Mouse (Mus musculus) left cerebral cortex, postnatal 36 days (tissue): ENCODE results near the gene 4930539E08Rik. TPM values are rescaled to one million over a fixed set of nuclear protein-coding genes. Genes with fewer than 3 reads are reported as not detected.

ENCODE experiments used
- DNase-seq, 2 experiments: peaks; one replicate each; pipeline ENCODE4 v3.0.0; 2021 to 2022; ENCODE audit warnings: low spot score in 2 of 2, mixed read lengths in 1 of 2
- intact Hi-C: fragments of 180-260 bp; cut with DNase I; formaldehyde crosslinking; loops from one replicate; pipeline ENCODE4 v1.15.1; 2025
- total RNA-seq, 2 experiments: library from RNA; stranded (reverse); gene quantifications; 2 replicates each; pipeline ENCODE4 v1.2.3; 2021

4930539E08Rik gene
- total RNA-seq, 2 experiments from 2014 or later, result 12.2 to 15.4 TPM

GRCm38 (mm10) chr17:28931436-28932211 lies 16.5 kb upstream of the 4930539E08Rik start:
- intact Hi-C loops, result no loop called here
- no peak for DNase-seq

DNA sequence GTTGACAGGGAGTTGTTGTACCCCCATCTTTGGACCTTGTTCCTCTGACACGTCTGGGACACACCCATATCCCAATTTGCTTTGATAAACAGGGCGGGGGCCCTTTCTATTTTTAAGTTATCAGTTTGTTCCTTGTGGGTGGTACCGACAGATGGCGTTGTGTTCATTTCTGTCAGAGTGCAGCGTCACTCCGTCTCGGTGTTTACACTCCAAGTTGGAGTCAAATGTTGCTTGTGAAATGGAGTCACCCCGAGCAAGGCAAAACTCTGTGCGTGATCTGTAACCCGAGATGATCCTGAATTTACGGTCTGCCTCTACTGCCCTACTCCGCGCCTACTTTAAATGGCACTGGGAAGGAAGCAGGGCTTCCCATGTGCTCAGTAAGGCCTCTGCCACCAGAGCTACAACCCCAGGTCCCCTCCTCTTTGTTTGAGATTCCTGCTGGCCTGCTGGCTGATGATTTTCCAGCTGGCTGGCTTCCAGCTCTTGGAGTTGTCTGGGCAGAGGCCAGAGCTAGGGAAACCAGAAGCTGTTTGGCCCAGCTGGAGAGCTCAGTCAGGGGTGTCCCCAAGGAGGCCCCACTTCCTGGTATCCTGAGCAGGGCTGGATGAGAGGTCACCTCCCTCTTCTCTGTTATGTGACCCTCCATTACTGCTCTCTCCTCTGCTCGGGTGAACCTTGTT lies 15.4 kb upstream of the 4930539E08Rik start:
- DNase-seq, result peak; percentile 29 to 52
- intact Hi-C loops, result no loop called here

DNA sequence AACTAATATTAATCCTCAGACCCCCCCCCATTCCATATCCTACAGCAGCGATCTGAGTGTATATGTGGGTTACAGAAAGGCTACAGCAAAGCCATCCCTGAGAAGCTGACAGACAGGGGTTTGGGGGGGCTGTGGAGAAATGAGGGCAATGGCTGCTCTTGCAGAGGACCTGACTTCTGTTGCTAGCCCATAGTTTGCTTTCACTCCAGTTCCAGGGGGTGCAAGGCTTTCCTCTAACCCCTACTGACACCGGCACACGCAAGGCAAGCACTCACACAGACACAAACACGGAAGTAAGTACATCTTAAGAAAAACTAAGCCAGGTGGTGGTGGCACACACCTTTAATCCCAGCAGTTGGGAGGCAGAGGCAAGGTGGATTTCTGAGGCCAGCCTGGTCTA lies 14.2 kb upstream of the 4930539E08Rik start:
- DNase-seq, result no peak

DNA sequence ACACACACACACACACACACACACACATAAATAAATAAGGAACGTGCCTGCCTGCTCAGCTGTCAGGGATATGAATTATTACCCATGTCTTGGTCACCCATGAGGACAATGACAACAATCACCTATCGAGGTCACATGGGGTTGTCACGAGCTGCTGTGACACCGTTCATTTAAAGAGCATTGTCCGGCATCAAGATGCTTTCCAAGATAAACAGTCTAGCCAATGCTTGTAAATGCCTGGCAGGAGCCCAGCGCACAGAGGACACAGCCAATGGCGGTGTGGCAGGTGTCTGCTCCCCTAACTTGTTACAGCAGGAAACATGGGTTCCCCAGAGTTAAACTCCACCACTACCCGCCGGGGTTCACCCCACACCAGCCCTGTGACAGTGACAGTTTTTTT lies 12.9 kb upstream of the 4930539E08Rik start:
- no peak for DNase-seq
- intact Hi-C loops, result loop anchor here (5.0 kb wide), 1 partner anchor 166 kb away; no protein-coding TSS in a partner anchor

More for the DNA sequence above, 14.2 kb upstream of the 4930539E08Rik start:
- intact Hi-C loops, result loop anchor here (5.0 kb wide), 1 partner anchor 167 kb away; no protein-coding TSS in a partner anchor

DNA sequence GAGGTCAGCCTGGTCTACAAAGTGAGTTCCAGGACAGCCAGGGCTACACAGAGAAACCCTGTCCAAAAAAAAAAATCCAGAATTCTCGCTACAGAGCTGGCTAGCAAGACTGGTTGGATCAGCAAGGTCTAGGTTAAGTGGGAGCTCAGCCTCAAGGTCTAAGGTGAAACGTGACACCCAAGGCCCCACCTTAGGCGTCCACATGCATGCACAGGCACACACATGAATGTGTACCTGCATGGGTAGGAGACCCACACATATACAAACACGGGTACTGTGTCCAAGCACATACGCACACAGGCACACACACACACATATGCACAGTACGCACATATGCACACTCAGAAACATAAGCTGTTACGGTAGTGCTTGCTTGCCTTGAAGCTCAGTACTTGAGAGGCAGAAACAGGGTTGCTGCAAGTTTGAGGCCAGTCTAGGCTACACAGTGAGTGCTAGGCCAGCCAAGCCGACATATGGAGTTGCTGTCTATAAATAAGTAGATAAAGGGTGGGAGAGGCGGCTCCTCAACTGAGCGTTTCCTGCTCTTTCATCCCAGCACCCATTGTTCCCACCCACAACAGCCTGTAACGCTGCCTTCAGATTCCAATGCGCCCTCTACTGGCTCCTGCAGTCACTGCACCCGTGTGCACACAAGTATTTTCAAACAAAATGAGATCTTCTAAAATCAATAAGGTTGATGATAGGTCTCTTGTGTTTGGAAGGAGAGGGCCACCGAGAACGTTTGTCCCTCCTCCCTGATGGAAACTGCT lies 11.9 kb upstream of the 4930539E08Rik start:
- DNase-seq, result no peak
- intact Hi-C loops, result loop anchor here (1.0 to 5.0 kb wide), 4 partner anchors 23 to 236 kb away; partner anchors contain the start of genes Mapk14 and Slc26a8

DNA sequence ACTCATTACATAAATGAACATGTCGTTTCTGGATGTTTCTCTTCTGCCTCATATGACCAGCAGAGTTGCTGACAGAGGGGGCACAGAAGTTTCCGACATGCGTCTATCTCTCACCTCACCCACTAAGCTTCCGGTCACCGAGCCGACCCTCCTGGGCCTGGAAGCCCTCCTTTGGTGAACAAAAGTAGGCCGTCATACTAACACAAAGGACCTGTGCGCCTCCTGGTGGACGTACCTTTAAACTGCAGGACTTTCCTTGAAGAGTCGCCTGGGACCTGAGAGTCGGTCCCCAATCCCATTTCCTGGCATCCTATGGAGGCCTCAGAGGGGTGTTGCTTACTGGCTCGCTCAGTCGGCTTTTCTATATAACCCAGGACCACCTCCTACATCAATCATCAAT lies 11.3 kb upstream of the 4930539E08Rik start:
- intact Hi-C loops, result loop anchor here (1.0 to 5.0 kb wide), 4 partner anchors 22 to 236 kb away; partner anchors contain the start of genes Mapk14 and Slc26a8
- DNase-seq, result peak; percentile 79 to 83

DNA sequence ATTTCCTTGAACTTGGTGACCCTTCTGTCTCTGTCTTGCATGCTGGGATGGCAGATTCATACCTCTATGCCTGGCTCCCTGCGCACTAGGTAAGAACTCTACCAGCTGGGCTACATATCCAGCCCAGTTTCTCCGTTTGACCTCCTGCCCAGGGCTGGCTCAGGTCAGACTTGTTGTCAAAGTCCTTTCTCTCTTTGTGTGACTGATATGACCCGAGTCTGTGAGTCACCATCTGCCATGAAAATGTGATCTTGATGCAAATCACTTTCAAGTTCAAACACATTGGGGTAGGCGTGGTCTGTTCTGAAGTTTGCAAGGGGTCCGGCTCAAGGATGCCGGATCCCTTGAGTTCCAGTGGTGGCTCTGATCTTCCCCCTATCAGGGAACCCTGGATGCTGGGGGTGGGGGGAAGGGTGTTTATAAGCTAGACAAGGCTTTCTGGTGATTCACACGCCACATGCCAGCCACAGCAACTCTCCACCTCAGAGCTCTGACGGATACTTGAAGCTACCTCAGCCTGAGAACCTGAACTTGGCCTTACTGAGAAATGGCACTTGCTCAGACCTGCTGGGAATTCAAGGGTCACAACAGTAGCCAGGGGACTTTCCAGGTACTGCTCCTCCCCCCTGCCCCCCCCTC lies 10.0 kb upstream of the 4930539E08Rik start:
- no peak for DNase-seq
- intact Hi-C loops, result loop anchor here (5.0 kb wide), 1 partner anchor 163 kb away; no protein-coding TSS in a partner anchor

DNA sequence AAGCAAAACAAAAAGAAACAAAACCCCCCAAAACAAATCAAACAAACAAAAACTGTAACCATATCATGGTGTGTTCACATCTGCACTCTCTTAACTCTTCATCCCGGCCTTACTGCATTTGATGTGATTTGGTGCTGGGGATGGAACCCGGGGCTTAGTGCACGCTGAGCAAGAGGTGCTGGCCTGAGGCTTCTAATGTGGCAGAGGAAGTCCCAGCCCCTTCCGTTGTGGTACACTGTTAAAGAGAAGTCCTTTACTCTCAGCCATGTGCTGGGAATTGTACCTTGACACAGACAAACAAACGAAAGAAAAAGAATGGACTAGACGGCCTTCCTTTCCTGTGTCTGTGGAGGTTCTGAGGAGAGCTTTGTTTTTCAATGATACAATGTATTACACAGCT lies 7.0 kb upstream of the 4930539E08Rik start:
- no peak for DNase-seq
- intact Hi-C loops, result no loop called here

DNA sequence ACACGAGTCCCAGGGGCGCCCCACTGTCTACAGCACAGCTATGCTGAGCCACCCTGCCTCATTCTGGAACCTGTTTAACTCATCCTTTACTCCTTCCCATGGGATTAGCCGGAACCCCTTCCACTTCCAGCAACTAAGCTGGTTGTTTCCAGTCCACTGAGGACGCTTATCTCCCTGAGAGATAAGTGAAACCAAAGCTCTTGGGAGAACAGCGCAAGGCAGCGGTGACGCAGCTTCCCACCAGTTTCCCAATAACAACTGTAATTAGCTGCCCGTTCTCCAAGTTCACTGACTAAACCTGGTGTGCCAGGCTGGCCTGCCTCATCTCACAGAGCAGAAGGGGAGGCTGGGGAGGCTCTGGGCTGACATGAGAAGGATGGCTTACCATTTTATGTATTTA lies 6.0 kb upstream of the 4930539E08Rik start:
- no peak for DNase-seq
- intact Hi-C loops, result no loop called here

- no peak for DNase-seq
- intact Hi-C loops, result no loop called here
Measured at GRCm38 (mm10) chr17:28916520-28916919, 1.4 kb upstream of the 4930539E08Rik start.

- no peak for DNase-seq
- intact Hi-C loops, result no loop called here
Measured at GRCm38 (mm10) chr17:28913940-28914339, 1.2 kb downstream of the 4930539E08Rik start.

GRCm38 (mm10) chr17:28913200-28913599 lies 1.9 kb downstream of the 4930539E08Rik start:
- intact Hi-C loops, result no loop called here

GRCm38 (mm10) chr17:28910139-28910538 lies 5.0 kb downstream of the 4930539E08Rik start:
- intact Hi-C loops, result no loop called here
- no peak for DNase-seq

More at GRCm38 (mm10) chr17:28913200-28913599, 1.9 kb downstream of the 4930539E08Rik start:
- DNase-seq, result no peak

GRCm38 (mm10) chr17:28909252-28909941 lies 5.7 kb downstream of the 4930539E08Rik start:
- peak; percentile 24 to 41 for DNase-seq
- intact Hi-C loops, result no loop called here

- peak; percentile 60 for DNase-seq
- intact Hi-C loops, result no loop called here
Measured at GRCm38 (mm10) chr17:28907959-28908358, 7.2 kb downstream of the 4930539E08Rik start.

DNA sequence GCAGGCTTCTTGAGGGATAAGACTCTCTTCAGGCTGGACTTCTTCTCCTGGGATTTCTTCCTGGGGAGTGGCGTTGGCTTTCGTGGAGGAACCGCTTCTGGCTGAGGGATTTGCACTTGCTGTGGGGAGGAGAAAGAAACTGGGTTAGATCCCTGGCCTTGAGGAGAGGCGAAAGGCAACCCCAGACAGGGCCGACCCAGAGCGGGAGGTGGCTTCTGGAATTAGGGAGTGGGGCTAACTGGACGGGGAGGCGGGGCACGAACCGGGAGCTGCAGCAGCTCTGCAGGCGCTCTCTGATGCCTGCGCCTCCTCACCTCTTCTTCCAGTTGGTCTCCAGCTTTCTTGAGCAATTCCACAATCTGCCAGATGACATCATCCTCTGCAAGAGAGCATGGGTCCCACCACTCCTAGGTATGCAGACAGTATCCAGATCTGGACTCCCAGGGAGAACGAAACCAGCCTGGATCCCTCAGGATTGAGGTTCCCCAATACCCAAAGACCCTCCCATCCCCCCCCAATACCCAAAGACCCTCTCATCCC lies 9.7 kb downstream of the 4930539E08Rik start:
- intact Hi-C loops, result loop anchor here (2.0 kb wide), 1 partner anchor 79 kb away; no protein-coding TSS in a partner anchor

DNA sequence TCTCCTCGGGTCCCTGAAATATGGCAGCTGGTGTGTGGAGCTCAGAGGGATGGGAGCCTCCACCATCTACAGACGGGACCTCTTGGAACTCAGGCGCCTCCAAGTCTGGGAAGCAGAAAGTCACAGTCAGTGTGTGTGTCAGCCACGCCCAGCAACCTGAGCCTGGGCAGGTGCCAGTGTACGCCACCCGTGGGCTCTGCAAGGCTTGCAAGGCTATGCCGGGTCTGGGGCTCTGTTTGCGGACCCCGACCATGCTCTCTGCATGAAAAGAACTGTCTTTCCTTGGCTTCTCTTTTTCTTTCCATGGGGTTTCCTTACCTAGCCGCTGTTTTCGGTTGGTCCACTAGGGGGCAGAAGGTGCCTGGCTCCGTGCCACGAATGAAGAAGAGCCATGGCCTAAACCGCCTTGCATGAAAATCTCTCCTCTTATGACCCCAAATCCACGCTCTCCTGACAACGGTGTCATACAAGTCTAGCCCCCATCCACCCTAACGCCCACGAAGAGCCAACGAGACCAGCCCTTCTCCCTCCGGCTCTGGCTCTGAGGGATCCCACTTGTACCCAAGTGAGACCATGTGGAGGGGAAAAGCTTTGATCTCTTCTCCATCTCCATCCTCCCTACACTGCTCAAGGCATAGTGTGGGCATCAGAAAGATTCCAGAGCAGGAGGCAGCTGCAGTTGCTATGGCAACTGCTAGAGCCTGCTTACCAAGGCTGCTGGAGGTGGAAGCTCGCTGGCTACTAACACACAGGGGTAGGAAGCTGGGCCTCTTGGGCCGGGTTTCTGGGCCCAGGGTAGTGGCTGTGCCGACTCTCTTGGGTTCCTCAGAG lies 10.4 kb downstream of the 4930539E08Rik start:
- peak; percentile 68 to 73 for DNase-seq
- intact Hi-C loops, result loop anchor here (1.0 to 2.0 kb wide), 2 partner anchors 22 to 78 kb away; no protein-coding TSS in a partner anchor

More for the DNA sequence above, 9.7 kb downstream of the 4930539E08Rik start:
- no peak for DNase-seq
